Mouse (Mus musculus) intestine, embryonic 16.5 days (tissue): ENCODE results near the gene Cog5. TPM values are rescaled to one million over a fixed set of nuclear protein-coding genes. Genes with fewer than 3 reads are reported as not detected.

Source experiments
- ATAC-seq: fragments of 200-750 bp; cut with Nextera tagmentation; 2 replicates; pipeline ENCODE4 v1.8.0; 2017; ENCODE audit warnings: moderate TSS enrichment, moderate library complexity
- H3K27ac ChIP-seq: fragments of 300-500 bp; sonication (generic); 2 replicates; pipeline ENCODE4 v1.5.1; 2014; ENCODE audit warnings: mild to moderate bottlenecking, low read length
- H3K27me3 ChIP-seq: fragments of 300-500 bp; sonication (generic); replicated peaks from 2 replicates; pipeline ENCODE4 v1.6.1; 2014; ENCODE audit warnings: low read length, control low read depth, mixed read lengths; ENCODE audit not compliant: control insufficient read depth, insufficient read depth
- H3K36me3 ChIP-seq: fragments of 300-500 bp; sonication (generic); 2 replicates; pipeline ENCODE4 v1.6.1; 2014; ENCODE audit warnings: low read length, control low read depth; ENCODE audit not compliant: control insufficient read depth, insufficient read depth
- H3K4me1 ChIP-seq: fragments of 300-500 bp; sonication (generic); 2 replicates; pipeline ENCODE4 v1.6.1; 2014; ENCODE audit warnings: low read length, control low read depth, mixed read lengths; ENCODE audit not compliant: control insufficient read depth, insufficient read depth
- H3K4me2 ChIP-seq: fragments of 300-500 bp; sonication (generic); 2 replicates; pipeline ENCODE4 v1.6.1; 2014; ENCODE audit warnings: low read depth, low read length, control low read depth
- H3K4me3 ChIP-seq: fragments of 300-500 bp; sonication (generic); 2 replicates; pipeline ENCODE4 v1.5.1; 2014; ENCODE audit warnings: mild to moderate bottlenecking, low read length
- H3K9ac ChIP-seq: fragments of 300-500 bp; sonication (generic); 2 replicates; pipeline ENCODE4 v1.6.1; 2014; ENCODE audit warnings: low read depth, low read length
- H3K9me3 ChIP-seq: fragments of 300-500 bp; sonication (generic); 2 replicates; pipeline ENCODE4 v1.6.1; 2016; ENCODE audit warnings: low read length, control low read depth; ENCODE audit not compliant: control insufficient read depth
- WGBS: fragments of 180-500 bp; shearing (Covaris S2); extraction: QIAGEN DNeasy Blood & Tissue Kit; methylation state at CpG from one replicate; pipeline ENCODE4 v1.1.7; 2014; 5-methylcytosine and 5-hydroxymethylcytosine counted together
- polyA plus RNA-seq: library from polyadenylated mRNA; unstranded; fragments of >200 nt; fragmentation: Nextera tagmentation; extraction: Ambion mirVana; gene quantifications from 2 replicates; pipeline ENCODE4 v1.2.1, GENCODE M21; 2015

Gene Cog5
- polyA plus RNA-seq, 1 experiment from 2014 or later: 20.6 TPM

GRCm38 (mm10) chr12:31719586-31720275, 65.1 kb downstream of the Cog5 start:
- no peaks in the 10 kb centered on the region for H3K27me3 ChIP-seq
- H3K4me3 ChIP-seq: no peak overlapping the region
- peaks cover 5% of the 10 kb centered on the region; the same call in 1 of the 2 replicates for H3K4me1 ChIP-seq
- no peaks in the 10 kb centered on the region for H3K9me3 ChIP-seq
- no peak for ATAC-seq
- WGBS: 84% methylated on average over 1 of the region's 1 CpGs
- H3K4me2 ChIP-seq: no peak overlapping the region
- H3K27ac ChIP-seq: no peak overlapping the region
- no peak overlapping the region for H3K9ac ChIP-seq
- no peaks in the 10 kb centered on the region for H3K36me3 ChIP-seq

GRCm38 (mm10) chr12:31724576-31724975, 69.9 kb downstream of the Cog5 start:
- no peak overlapping the region for H3K4me2 ChIP-seq
- H3K4me3 ChIP-seq: no peak overlapping the region
- H3K4me1 ChIP-seq: peaks cover 5% of the 10 kb centered on the region; the same call in 1 of the 2 replicates
- H3K27ac ChIP-seq: no peak overlapping the region
- no peaks in the 10 kb centered on the region for H3K27me3 ChIP-seq
- H3K9ac ChIP-seq: no peak overlapping the region
- no peaks in the 10 kb centered on the region for H3K9me3 ChIP-seq
- ATAC-seq: no peak
- H3K36me3 ChIP-seq: no peaks in the 10 kb centered on the region
- 87% methylated on average over 3 of the region's 3 CpGs for WGBS

- Histone ChIP-seq H3K27me3 (no peaks in the 10 kb centered on the region), H3K9me3 (no peaks in the 10 kb centered on the region), H3K9ac (no peak overlapping the region), H3K4me3 (no peak overlapping the region), H3K4me2 (no peak overlapping the region), H3K27ac (no peak overlapping the region), H3K4me1 (peaks cover 2% of the 10 kb centered on the region; the same call in 1 of the 2 replicates), H3K36me3 (no peaks in the 10 kb centered on the region)
- WGBS: 81% methylated on average over 12 of the region's 12 CpGs
- peak; percentile 56 for ATAC-seq
Observed at GRCm38 (mm10) chr12:31725511-31726275, 71.0 kb downstream of the Cog5 start.

GRCm38 (mm10) chr12:31726707-31727106, 72.0 kb downstream of the Cog5 start:
- H3K27ac ChIP-seq: no peak overlapping the region
- no peaks in the 10 kb centered on the region for H3K27me3 ChIP-seq
- no peak overlapping the region for H3K9ac ChIP-seq
- no peaks in the 10 kb centered on the region for H3K4me1 ChIP-seq
- ATAC-seq: no peak
- no peaks in the 10 kb centered on the region for H3K9me3 ChIP-seq
- H3K36me3 ChIP-seq: no peaks in the 10 kb centered on the region
- H3K4me2 ChIP-seq: no peak overlapping the region
- WGBS: 61% methylated on average over 1 of the region's 1 CpGs
- H3K4me3 ChIP-seq: no peak overlapping the region

- Histone ChIP-seq H3K9me3 (no peaks in the 10 kb centered on the region), H3K27me3 (no peaks in the 10 kb centered on the region), H3K9ac (no peak overlapping the region), H3K4me2 (no peak overlapping the region), H3K36me3 (no peaks in the 10 kb centered on the region), H3K4me3 (no peak overlapping the region), H3K27ac (no peak overlapping the region), H3K4me1 (no peaks in the 10 kb centered on the region)
- WGBS: 95% methylated on average over 1 of the region's 1 CpGs
- ATAC-seq: no peak
Observed at GRCm38 (mm10) chr12:31730126-31730525, 75.5 kb downstream of the Cog5 start.

- 84% methylated on average over 2 of the region's 2 CpGs for WGBS
- no peak overlapping the region for H3K9ac ChIP-seq
- H3K27ac ChIP-seq: no peak overlapping the region
- H3K4me2 ChIP-seq: no peak overlapping the region
- no peak overlapping the region for H3K4me3 ChIP-seq
- H3K36me3 ChIP-seq: no peaks in the 10 kb centered on the region
- no peak for ATAC-seq
- H3K27me3 ChIP-seq: no peaks in the 10 kb centered on the region
- no peaks in the 10 kb centered on the region for H3K9me3 ChIP-seq
- H3K4me1 ChIP-seq: no peaks in the 10 kb centered on the region
Observed at GRCm38 (mm10) chr12:31734616-31735015, 79.9 kb downstream of the Cog5 start.

GRCm38 (mm10) chr12:31747301-31747700, 92.6 kb downstream of the Cog5 start:
- Histone ChIP-seq H3K27me3 (no peaks in the 10 kb centered on the region), H3K4me1 (no peaks in the 10 kb centered on the region), H3K4me3 (no peak overlapping the region), H3K36me3 (peaks cover 2% of the 10 kb centered on the region; the same call in 1 of the 2 replicates), H3K9me3 (no peaks in the 10 kb centered on the region), H3K9ac (no peak overlapping the region), H3K4me2 (no peak overlapping the region), H3K27ac (no peak overlapping the region)
- 84% methylated on average over 8 of the region's 8 CpGs for WGBS
- no peak for ATAC-seq

- no peaks in the 10 kb centered on the region for H3K27me3 ChIP-seq
- H3K9me3 ChIP-seq: no peaks in the 10 kb centered on the region
- no peaks in the 10 kb centered on the region for H3K4me1 ChIP-seq
- no peak overlapping the region for H3K4me2 ChIP-seq
- 94% methylated on average over 4 of the region's 4 CpGs for WGBS
- H3K4me3 ChIP-seq: no peak overlapping the region
- peaks cover 2% of the 10 kb centered on the region; the same call in 1 of the 2 replicates for H3K36me3 ChIP-seq
- H3K9ac ChIP-seq: no peak overlapping the region
- no peak for ATAC-seq
- no peak overlapping the region for H3K27ac ChIP-seq
Observed at GRCm38 (mm10) chr12:31749846-31750245, 95.2 kb downstream of the Cog5 start.

GRCm38 (mm10) chr12:31754465-31754864, 99.8 kb downstream of the Cog5 start:
- WGBS: 78% methylated on average over 2 of the region's 2 CpGs
- Histone ChIP-seq H3K36me3 (no peaks in the 10 kb centered on the region), H3K4me1 (no peaks in the 10 kb centered on the region)

More at GRCm38 (mm10) chr12:31754465-31754864, 99.8 kb downstream of the Cog5 start:
- Histone ChIP-seq H3K9ac (no peak overlapping the region), H3K4me2 (no peak overlapping the region), H3K9me3 (no peaks in the 10 kb centered on the region), H3K4me3 (no peak overlapping the region), H3K27me3 (no peaks in the 10 kb centered on the region), H3K27ac (no peak overlapping the region)
- no peak for ATAC-seq
